Mouse (Mus musculus) spleen, adult 2 months (tissue): ENCODE measurements around the gene Gga1.

Source experiments
- CTCF ChIP-seq: fragments of 200-500 bp; IDR thresholded peaks from 2 replicates; pipeline ENCODE4 v1.5.1; 2011; ENCODE audit warnings: mild to moderate bottlenecking, inconsistent platforms; ENCODE audit not compliant: insufficient read depth, insufficient read length, insufficient replicate concordance; ENCODE audit errors: extremely low read depth
- POLR2A ChIP-seq: fragments of 200-500 bp; IDR thresholded peaks from 2 replicates; pipeline ENCODE4 v1.6.1; 2011; ENCODE audit warnings: low read depth, low read length, inconsistent platforms

DNA sequence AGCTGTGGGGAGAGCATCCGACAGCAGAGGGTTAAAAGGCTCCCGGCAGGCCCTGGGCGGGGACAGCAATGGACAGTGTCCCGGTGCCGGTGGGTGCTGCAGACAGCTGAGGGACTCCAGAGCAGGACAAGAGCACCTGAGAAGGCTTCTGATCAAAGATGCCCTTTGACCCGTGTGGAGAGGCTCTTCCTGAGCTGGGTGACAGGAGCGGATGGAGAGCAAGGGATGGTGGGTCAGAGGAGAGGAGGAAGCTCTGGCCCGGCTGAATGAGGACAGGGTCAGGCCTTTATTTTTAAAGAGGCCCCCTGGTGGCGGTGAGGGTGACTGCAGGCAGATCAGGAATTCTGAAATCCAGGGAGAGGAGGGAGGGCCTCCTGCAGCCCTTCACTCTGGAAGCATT is 65.7 kb downstream of the Gga1 start:
- TF ChIP-seq POLR2A (no peak), CTCF (peak; percentile 70)
